Mouse (Mus musculus) right cerebral cortex, postnatal 14 days (tissue): Measurements from ENCODE around the gene Wfdc10.

Experiments used
- DNase-seq: peaks from one replicate; pipeline ENCODE4 v3.0.0; 2022

Wfdc10 gene

GRCm38 (mm10) chr2:164704235-164704634 is 48.4 kb downstream of the Wfdc10 start:
- DNase-seq, result no peak

GRCm38 (mm10) chr2:164705328-164705727 is 49.5 kb downstream of the Wfdc10 start:
- no peak for DNase-seq

- no peak for DNase-seq
These were observed 50.1 kb downstream of the Wfdc10 start for GRCm38 (mm10) chr2:164705991-164706390.
